Mouse (Mus musculus) liver, postnatal 0 days (tissue): ENCODE data around the gene Kcnj1.

Experiments used
- CTCF ChIP-seq: sonication (generic); IDR thresholded peaks from 2 replicates; pipeline ENCODE4 v1.5.1; 2016; ENCODE audit warnings: antibody characterized with exemption, low read depth
- EP300 ChIP-seq: IDR thresholded peaks from 2 replicates; pipeline ENCODE4 v1.6.1; 2016; ENCODE audit warnings: antibody characterized with exemption, low read depth, mild to moderate bottlenecking

GRCm38 (mm10) chr9:32335389-32336150 is 36.7 kb upstream of the Kcnj1 start:
- no peak for TF ChIP-seq CTCF
- no peak for TF ChIP-seq EP300
